Mouse (Mus musculus) CH12.LX (cell line): ENCODE results near the gene Mgat4b.

Experiments
- CHD1 ChIP-seq: IDR thresholded peaks from 2 replicates; pipeline ENCODE4 v1.6.1; 2012; ENCODE audit warnings: low read depth, low read length, improper control_type of control experiment, inconsistent platforms
- CHD2 ChIP-seq: IDR thresholded peaks from 2 replicates; pipeline ENCODE4 v1.6.1; 2011; ENCODE audit warnings: low read length, improper control_type of control experiment
- CTCF ChIP-seq, 2 experiments: IDR thresholded peaks in 1 of 2; conservative IDR thresholded peaks in 1 of 2; 2 replicates each; pipeline ENCODE4 v1.5.1; 2011 to 2012; ENCODE audit warnings: low read depth in 2 of 2, low read length in 2 of 2, improper control_type of control experiment in 1 of 2, inconsistent platforms in 1 of 2, mild to moderate bottlenecking in 1 of 2, moderate library complexity in 1 of 2

DNA sequence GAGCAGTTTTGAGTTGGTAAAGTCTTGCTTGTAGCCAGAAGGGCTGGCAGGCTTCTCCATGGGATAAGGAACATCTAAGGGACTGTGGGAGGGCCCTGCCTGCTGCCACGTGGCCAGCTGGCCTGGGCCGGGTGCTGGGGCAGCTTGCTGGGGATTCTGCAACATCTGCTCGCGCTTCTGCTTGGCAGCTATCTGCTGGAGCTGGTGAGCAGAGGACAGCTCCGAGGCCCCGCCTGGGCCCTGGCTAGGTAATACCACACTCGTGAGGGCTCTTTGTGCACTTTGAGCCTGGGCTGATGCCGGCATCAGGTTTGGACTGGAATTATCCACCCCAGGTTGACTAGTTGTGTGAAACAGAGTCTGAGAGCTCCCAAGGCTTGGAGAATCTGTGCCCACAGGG, 55.2 kb downstream of the Mgat4b start:
- TF ChIP-seq CTCF (conservative IDR thresholded peaks at IDR 0.05 in 1 of 2, IDR thresholded peaks at IDR 0.05 in 1 of 2; ENCODE audit: low read depth in 2 of 2, low read length in 2 of 2) (no peak), CHD2 (no peak), CHD1 (no peak)
